26 mouse cellular contexts compared by ENCODE assay signal in genomic region chr15:27598786-27599385, GRCm38 (mm10). TPM values are rescaled to one million over a fixed set of nuclear protein-coding genes. Genes with fewer than 3 reads are reported as not detected.
DNase-seq lines count a peak whose midpoint lies in the region; ATAC-seq and TF ChIP-seq lines count a peak whose summit lies in the region.
"Had no signal": no experiment of that assay in that cellular context is flagged by ENCODE, and none has a peak within 500 bp of the region (broad histone marks: within the 10 kb centered on the region; RNA-seq: fewer than 3 reads in every experiment).

No protein-coding gene starts in this region.

- peaks cover 3% of the 10 kb centered on the region for H3K79me2 ChIP-seq in myocyte (ENCODE audit: control insufficient read depth, insufficient read depth)

- H3K4me1 ChIP-seq in embryonic facial prominence, embryonic 12.5 days: peaks cover 15% of the 10 kb centered on the region
- H3K4me1 ChIP-seq in embryonic facial prominence, embryonic 10.5 days: peaks cover 18% of the 10 kb centered on the region
- peaks cover 62% of the 10 kb centered on the region for H3K4me1 ChIP-seq in megakaryocyte, embryonic 14.5 days
- peaks cover 3% of the 10 kb centered on the region; the same call in 1 of the 2 replicates for H3K4me1 ChIP-seq in intestine, embryonic 16.5 days (ENCODE audit: control insufficient read depth, insufficient read depth, low read length)
- peaks cover 14% of the 10 kb centered on the region for H3K4me1 ChIP-seq in hindbrain, embryonic 13.5 days (replicated peaks)

- no peaks in the 10 kb centered on the region for H3K27me3 ChIP-seq in embryonic facial prominence, embryonic 12.5 days
- no peaks in the 10 kb centered on the region for H3K27me3 ChIP-seq in embryonic facial prominence, embryonic 10.5 days (replicated peaks; ENCODE audit: low read depth, poor library complexity, severe bottlenecking)
- H3K27me3 ChIP-seq in megakaryocyte, embryonic 14.5 days (replicated peaks): no peaks in the 10 kb centered on the region
- H3K27me3 ChIP-seq in intestine, embryonic 16.5 days (replicated peaks; ENCODE audit: control insufficient read depth, insufficient read depth, low read length): no peaks in the 10 kb centered on the region
- no peaks in the 10 kb centered on the region for H3K27me3 ChIP-seq in myocyte (ENCODE audit: control insufficient read depth, insufficient read depth, insufficient read length)
- H3K27me3 ChIP-seq in hindbrain, embryonic 13.5 days: no peaks in the 10 kb centered on the region
- H3K27me3 ChIP-seq: forebrain, embryonic 13.5 days; heart, embryonic 12.5 days; heart, embryonic 15.5 days had no signal

- peaks cover 24% of the 10 kb centered on the region; the same call in 1 of the 2 replicates for H3K36me3 ChIP-seq in embryonic facial prominence, embryonic 12.5 days
- peaks cover 46% of the 10 kb centered on the region for H3K36me3 ChIP-seq in embryonic facial prominence, embryonic 10.5 days (replicated peaks)
- H3K36me3 ChIP-seq in megakaryocyte, embryonic 14.5 days (replicated peaks; ENCODE audit: low read length): peaks cover 95% of the 10 kb centered on the region
- peaks cover 2% of the 10 kb centered on the region; the same call in 1 of the 2 replicates for H3K36me3 ChIP-seq in intestine, embryonic 16.5 days (ENCODE audit: control insufficient read depth, insufficient read depth, low read length)
- H3K36me3 ChIP-seq in myocyte (ENCODE audit: control insufficient read depth, insufficient read depth): peaks cover 23% of the 10 kb centered on the region
- peaks cover 26% of the 10 kb centered on the region for H3K36me3 ChIP-seq in hindbrain, embryonic 13.5 days

- H3K9me3 ChIP-seq in embryonic facial prominence, embryonic 12.5 days: no peaks in the 10 kb centered on the region
- H3K9me3 ChIP-seq in embryonic facial prominence, embryonic 10.5 days: no peaks in the 10 kb centered on the region
- no peaks in the 10 kb centered on the region for H3K9me3 ChIP-seq in megakaryocyte, embryonic 14.5 days
- no peaks in the 10 kb centered on the region for H3K9me3 ChIP-seq in intestine, embryonic 16.5 days (ENCODE audit: control insufficient read depth, low read length)
- H3K9me3 ChIP-seq in hindbrain, embryonic 13.5 days: no peaks in the 10 kb centered on the region
- H3K9me3 ChIP-seq: forebrain, embryonic 10.5 days; forebrain, embryonic 13.5 days; heart, embryonic 12.5 days; heart, embryonic 15.5 days; hindbrain, embryonic 10.5 days had no signal

- no peak for DNase-seq in embryonic facial prominence, embryonic 10.5 days (ENCODE audit: low spot score)
- no peak for DNase-seq in cerebellum, postnatal 36 days
- DNase-seq: adrenal gland, adult 8-10 months; adrenal gland, postnatal 25 days; cerebellum, adult 18-20 months; cerebellum, adult 9-10 months; cerebellum, postnatal 14 days; gastrocnemius, postnatal 10 days; gastrocnemius, postnatal 36 days; heart, postnatal 10 days; heart, postnatal 36 days had no signal

- 89% methylated on average over 13 of the region's 13 CpGs for WGBS in embryonic facial prominence, embryonic 12.5 days
- 94% methylated on average over 13 of the region's 13 CpGs for WGBS in embryonic facial prominence, embryonic 10.5 days
- 85% methylated on average over 13 of the region's 13 CpGs for WGBS in intestine, embryonic 16.5 days
- WGBS in hindbrain, embryonic 13.5 days: 94% methylated on average over 13 of the region's 13 CpGs

- H3K27ac ChIP-seq in embryonic facial prominence, embryonic 12.5 days: no peak overlapping the region
- no peak overlapping the region for H3K27ac ChIP-seq in embryonic facial prominence, embryonic 10.5 days (replicated peaks)
- no peak overlapping the region for H3K27ac ChIP-seq in intestine, embryonic 16.5 days (ENCODE audit: low read length)
- H3K27ac ChIP-seq in hindbrain, embryonic 13.5 days: no peak overlapping the region
- H3K27ac ChIP-seq: forebrain, embryonic 10.5 days; forebrain, embryonic 13.5 days; heart, embryonic 15.5 days; hindbrain, embryonic 10.5 days; hindbrain, embryonic 14.5 days; hindbrain, postnatal 0 days had no signal

- no peak overlapping the region for H3K4me3 ChIP-seq in embryonic facial prominence, embryonic 12.5 days
- H3K4me3 ChIP-seq in embryonic facial prominence, embryonic 10.5 days: no peak overlapping the region
- peak overlapping the region; percentile 44 for H3K4me3 ChIP-seq in megakaryocyte, embryonic 14.5 days (replicated peaks)
- H3K4me3 ChIP-seq in intestine, embryonic 16.5 days (ENCODE audit: low read length): no peak overlapping the region
- no peak overlapping the region for H3K4me3 ChIP-seq in myocyte
- H3K4me3 ChIP-seq in hindbrain, embryonic 13.5 days: no peak overlapping the region
- H3K4me3 ChIP-seq: forebrain, embryonic 10.5 days; forebrain, embryonic 13.5 days; heart, embryonic 12.5 days; heart, embryonic 15.5 days; hindbrain, embryonic 10.5 days had no signal

- H3K9ac ChIP-seq in embryonic facial prominence, embryonic 12.5 days: no peak overlapping the region
- H3K9ac ChIP-seq in intestine, embryonic 16.5 days (ENCODE audit: low read depth, low read length): no peak overlapping the region
- no peak overlapping the region for H3K9ac ChIP-seq in hindbrain, embryonic 13.5 days
- H3K9ac ChIP-seq: forebrain, embryonic 13.5 days; heart, embryonic 12.5 days; heart, embryonic 15.5 days; hindbrain, embryonic 14.5 days had no signal

- no peak for TF ChIP-seq POLR2A in myocyte (IDR thresholded peaks at IDR 0.05; ENCODE audit: insufficient read length, low read depth)

- no peak overlapping the region for H3K4me2 ChIP-seq in embryonic facial prominence, embryonic 12.5 days (replicated peaks)
- H3K4me2 ChIP-seq in intestine, embryonic 16.5 days (ENCODE audit: low read depth, low read length): no peak overlapping the region
- no peak overlapping the region for H3K4me2 ChIP-seq in myocyte (ENCODE audit: low read depth)
- H3K4me2 ChIP-seq in hindbrain, embryonic 13.5 days: no peak overlapping the region
- H3K4me2 ChIP-seq: forebrain, embryonic 13.5 days; heart, embryonic 12.5 days; heart, embryonic 15.5 days; hindbrain, embryonic 14.5 days had no signal

- peak; percentile 24; the same call in 1 of the 2 replicates for ATAC-seq in embryonic facial prominence, embryonic 12.5 days (ENCODE audit: insufficient number of reproducible peaks, insufficient read depth, low FRiP score, low TSS enrichment)
- ATAC-seq in megakaryocyte, adult 5-6 weeks (ENCODE audit: poor library complexity, severe bottlenecking): no peak
- ATAC-seq in intestine, embryonic 16.5 days: peak; percentile 63; the same call in 1 of the 2 replicates
- no peak for ATAC-seq in hindbrain, embryonic 13.5 days (ENCODE audit: low FRiP score)
- ATAC-seq: activated CD4-positive, CD25-positive, alpha-beta regulatory T cell, adult 4 months; forebrain, embryonic 13.5 days; forebrain, embryonic 16.5 days; hindbrain, postnatal 0 days had no signal

- no peak overlapping the region for H3ac ChIP-seq in myocyte (ENCODE audit: control insufficient read depth, insufficient read length)

TF ChIP-seq in myocyte, 11 proteins besides CTCF, POLR2A, EP300 and RAD21:
- TF ChIP-seq REST (IDR thresholded peaks at IDR 0.05; ENCODE audit: insufficient read depth, insufficient read length) (no peak), POLR2AphosphoS2 (IDR thresholded peaks at IDR 0.05; ENCODE audit: insufficient read length, low read depth) (peak; percentile 57)
TF ChIP-seq in myocyte: peak in this region for 1.

RNA-seq across cellular contexts. Expression of gene Otulin, which starts 31.6 kb away (rescaled TPM):
- polyA plus RNA-seq in embryonic facial prominence, embryonic 12.5 days (2016; fragmentation: Nextera tagmentation; extraction: Ambion mirVana): 35.4 and 35.6 TPM in 2 replicates
- 26.4 and 27.7 TPM in 2 replicates for polyA plus RNA-seq in embryonic facial prominence, embryonic 10.5 days (2016; fragmentation: Nextera tagmentation; extraction: Ambion mirVana)
- polyA plus RNA-seq in megakaryocyte, embryonic 14.5 days (2012; ENCODE audit: insufficient read depth, low replicate concordance): 6.2 and 25.7 TPM in 2 replicates
- 69.0 and 83.8 TPM in 2 replicates for total RNA-seq in megakaryocyte, adult 5-6 weeks (2015)
- 40.1 and 40.6 TPM in 2 replicates for total RNA-seq in megakaryocyte, adult 5-6 weeks (2017)
- polyA plus RNA-seq in intestine, embryonic 16.5 days (2015; fragmentation: Nextera tagmentation; extraction: Ambion mirVana): 4.7 and 17.1 TPM in 2 replicates
- 36.9 TPM for polyA plus RNA-seq in myocyte (2012; fragmentation: generic; extraction: Trizol)
- polyA plus RNA-seq in hindbrain, embryonic 13.5 days (2015; fragmentation: Nextera tagmentation; extraction: Ambion mirVana): 23.1 and 24.1 TPM in 2 replicates

Comparison
In these comparisons a context has a peak if more than half of its experiments do, and no peak if none do; other contexts are left out.
1. ATAC-seq: peak in embryonic facial prominence, embryonic 12.5 days (single experiment) and intestine, embryonic 16.5 days (single experiment); none in megakaryocyte, adult 5-6 weeks (single experiment) and hindbrain, embryonic 13.5 days (single experiment).